Mouse (Mus musculus): Measurements from ENCODE around the gene Acacb.

Acacb gene

DNA sequence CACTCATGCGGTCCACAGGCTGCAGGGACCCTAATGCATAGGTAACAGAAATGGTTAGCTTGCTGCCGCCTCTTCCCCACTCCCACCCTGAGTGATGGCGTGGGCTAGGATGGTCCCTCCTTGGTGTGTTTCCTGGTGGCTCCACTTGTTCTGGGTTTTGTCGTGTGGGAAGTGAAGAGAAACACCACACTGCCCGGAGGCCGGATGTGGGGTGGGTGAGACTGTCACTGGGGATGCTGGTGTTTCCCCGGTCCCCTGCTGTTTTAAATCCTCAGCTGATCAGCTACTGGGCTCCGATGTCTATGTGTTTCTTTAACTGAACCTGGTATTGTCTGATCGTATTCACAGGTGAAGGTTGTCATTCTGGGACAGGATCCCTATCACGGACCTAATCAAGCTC is 10.8 kb upstream of the Acacb start:
- DNase-seq: no peak

DNA sequence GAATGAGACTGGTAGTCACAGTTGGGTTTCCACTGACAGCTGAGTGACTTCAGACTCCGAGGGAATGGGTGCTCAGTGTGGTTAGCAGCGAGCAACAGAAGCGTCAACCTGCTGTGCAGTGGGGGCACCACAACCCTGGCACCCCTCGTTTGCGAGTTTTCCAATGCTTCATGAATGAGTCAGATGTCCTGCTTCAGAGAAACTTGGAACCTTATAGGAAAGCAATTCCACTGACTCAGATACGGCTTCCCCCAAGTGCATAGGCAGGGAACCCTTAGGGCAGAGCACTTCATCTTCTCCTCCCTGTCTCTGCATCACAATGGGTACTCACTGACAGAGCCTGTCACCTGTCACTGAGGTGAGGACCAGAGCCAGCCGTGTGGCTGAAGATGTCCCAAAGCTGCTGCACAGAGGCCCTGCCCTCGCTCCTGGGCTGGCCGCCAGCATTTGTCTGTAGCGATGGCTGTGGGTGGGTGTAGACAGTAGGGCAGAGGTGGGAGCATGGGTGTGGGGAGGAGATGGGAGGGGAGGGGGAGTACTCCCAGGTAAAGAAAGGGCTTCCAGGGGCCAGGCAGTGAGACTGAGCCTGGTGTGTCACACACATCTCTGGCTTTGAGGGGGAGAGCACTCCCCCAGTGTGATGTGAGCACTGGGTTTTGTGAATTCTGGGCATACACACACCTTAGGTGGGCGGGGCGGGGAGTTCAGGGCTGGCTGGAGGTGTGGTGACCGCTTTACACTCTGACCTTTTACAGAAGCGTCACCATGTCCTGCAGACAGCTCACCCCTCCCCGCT is 8.7 kb upstream of the Acacb start:
- no peak for DNase-seq

- peak; percentile 52 to 62 for DNase-seq
Observed at GRCm38 (mm10) chr5:114138277-114139164, 7.8 kb upstream of the Acacb start.

DNA sequence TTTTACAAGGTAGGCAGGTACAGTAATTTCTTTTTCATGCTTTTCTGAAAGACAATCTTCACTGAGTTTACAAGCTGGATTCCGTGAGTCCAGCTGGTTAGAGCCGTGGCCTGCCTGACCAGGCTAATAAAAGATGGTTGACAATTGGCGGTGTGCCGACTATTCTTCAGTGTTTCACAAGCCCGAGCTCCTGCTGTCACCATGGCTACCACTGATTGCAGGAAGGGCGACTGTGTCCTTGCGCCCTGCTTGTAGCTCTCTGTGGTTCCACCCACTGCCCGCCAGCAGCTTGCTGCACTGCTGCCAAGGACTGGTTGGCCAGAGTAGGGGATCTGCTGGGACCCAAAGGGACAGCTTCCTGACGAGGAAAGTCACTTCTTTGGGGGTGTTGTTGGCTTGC is 7.2 kb upstream of the Acacb start:
- DNase-seq: peak; percentile 87 to 92

GRCm38 (mm10) chr5:114147043-114147972 is 973 bp downstream of the Acacb start:
- DNase-seq: no peak

DNA sequence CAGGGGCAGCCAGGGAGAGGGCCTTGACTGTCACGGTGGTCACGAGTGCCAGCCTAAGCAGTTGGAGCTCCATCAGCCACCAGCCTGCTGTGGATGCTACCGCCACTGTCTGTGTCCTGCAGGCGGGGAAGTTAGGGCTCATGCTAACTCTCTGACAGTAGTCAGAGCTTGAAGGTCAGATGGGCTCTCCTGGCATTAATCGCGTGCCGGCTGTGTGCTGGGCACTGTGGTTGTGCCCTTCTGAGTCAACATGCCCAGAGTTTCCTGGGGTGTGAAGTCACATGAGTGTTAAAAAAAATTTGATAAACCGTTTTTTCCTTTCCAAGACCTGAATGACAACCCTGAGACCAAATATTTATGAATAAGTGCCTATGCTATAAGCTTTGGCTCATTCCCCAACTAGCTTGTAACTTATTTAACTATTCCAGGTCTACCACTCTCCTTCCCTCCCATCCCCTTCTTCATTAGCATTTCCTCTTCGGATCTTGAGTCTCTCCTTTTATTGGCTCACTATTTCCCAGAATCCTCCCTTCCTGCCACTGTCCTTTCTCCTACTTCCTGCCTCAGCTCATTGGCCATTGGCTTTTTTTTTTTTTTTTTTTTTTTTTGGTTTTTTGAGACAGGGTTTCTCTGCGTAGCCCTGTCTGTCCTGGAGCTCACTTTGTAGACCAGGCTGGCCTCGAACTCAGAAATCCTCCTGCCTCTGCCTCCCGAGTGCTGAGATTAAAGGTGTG is 6.2 kb downstream of the Acacb start:
- no peak for DNase-seq

- DNase-seq: peak in 1 of 2 experiments; percentile 18
Observed at GRCm38 (mm10) chr5:114153490-114153889, 7.2 kb downstream of the Acacb start.

GRCm38 (mm10) chr5:114154765-114155164 is 8.4 kb downstream of the Acacb start:
- DNase-seq: no peak

- peak; percentile 44 to 68 for DNase-seq
Observed at GRCm38 (mm10) chr5:114155168-114155933, 9.0 kb downstream of the Acacb start.

DNA sequence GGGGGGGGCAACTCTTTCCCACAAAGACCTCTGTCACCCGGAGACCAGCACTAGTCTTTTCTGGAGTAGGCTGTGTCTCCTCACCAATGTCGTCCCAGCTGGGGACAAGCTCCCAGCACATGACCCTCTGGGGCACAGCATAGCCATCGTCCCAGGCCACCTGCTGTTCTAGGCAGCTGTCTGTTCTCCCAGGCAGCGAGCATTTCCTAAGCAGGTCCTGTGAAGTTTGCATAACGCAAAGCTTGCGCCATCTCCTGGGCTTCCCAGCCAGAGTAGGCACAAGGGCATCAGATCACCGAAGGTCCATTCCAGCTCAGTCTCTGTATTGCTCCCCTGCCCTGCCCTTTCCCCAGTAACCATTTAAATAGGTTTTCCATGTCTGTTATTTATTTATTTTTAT is 10.9 kb downstream of the Acacb start:
- DNase-seq: peak in 1 of 2 experiments; percentile 48

DNA sequence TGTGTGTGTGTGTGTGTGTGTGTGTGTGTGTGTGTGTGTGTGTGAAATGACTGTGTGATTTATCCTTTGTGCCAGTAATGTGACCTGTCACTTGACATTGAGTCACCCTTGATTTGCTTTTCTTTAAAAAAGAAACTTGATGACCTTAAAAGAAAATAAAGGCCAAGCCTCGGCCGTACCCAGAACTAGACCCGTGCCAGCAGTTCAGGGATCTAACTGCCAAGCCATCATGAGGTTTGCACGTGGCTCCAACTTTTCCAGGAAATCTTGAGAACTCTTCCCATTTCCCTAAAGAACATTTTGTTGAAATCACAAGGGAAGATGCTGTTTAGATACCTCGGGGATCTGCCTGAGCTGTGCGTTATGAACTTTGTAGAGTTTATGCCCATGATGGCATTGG is 15.1 kb downstream of the Acacb start:
- DNase-seq: no peak

DNA sequence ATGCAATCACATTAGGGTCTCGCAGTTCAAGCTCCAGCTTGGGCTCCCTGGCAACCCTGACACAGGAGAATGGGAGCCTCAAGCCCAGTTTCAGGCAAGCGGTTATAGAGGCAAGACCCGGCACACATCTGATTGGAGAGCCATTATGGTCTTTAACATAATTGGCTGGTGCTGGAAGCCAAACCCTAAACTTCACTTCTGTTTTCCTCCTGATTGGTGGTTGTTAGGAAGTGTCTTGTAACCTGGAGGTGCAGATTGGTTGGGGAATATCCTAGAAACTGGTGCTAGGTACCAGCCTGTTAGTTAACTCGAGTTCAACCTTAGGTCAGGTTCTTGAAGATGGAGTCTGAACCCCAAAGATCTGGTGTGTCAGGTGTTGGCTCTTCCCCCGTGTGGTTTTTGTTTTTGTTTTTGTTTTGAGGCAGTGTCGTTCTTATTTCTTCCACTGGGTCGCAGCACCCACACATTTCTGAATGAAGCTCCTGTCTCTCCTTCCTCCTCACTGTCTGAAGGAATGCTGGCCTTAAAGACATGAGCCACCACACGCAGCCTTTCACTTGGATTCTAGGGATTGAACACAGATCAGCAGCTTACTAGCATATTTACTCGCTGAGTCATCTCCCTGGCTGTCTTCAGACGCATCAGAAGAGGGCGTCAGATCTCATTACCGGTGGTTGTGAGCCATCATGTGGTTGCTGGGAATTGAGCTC is 15.9 kb downstream of the Acacb start:
- DNase-seq: no peak

DNA sequence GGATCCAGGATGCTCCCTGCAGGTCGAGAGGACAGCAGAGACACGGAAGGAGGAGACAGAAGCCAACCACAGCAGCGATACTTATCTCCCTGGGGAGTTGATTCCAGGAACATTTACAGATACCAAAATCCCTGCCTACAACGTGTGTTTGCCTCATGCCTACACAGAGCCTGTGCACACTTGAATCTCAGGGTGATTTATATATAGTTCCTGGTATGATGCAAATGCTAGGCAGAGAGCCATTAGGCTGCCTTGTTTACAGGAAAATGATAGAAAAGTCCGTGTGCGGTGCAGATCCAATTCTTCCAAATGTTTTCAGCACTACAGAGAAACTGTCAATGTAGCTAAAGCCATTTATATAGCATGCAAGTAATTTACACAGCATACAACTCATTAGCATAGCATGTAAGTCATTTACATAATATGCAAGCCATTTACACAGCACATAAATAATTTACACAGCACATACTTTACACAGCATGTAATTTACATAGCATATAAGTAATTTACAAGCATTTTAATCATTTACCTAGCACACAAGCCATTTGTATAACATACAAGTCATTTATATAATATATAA is 16.9 kb downstream of the Acacb start:
- no peak for DNase-seq

GRCm38 (mm10) chr5:114170345-114170744 is 24.0 kb downstream of the Acacb start:
- DNase-seq: no peak

GRCm38 (mm10) chr5:114172936-114173335 is 26.6 kb downstream of the Acacb start:
- DNase-seq: no peak

DNA sequence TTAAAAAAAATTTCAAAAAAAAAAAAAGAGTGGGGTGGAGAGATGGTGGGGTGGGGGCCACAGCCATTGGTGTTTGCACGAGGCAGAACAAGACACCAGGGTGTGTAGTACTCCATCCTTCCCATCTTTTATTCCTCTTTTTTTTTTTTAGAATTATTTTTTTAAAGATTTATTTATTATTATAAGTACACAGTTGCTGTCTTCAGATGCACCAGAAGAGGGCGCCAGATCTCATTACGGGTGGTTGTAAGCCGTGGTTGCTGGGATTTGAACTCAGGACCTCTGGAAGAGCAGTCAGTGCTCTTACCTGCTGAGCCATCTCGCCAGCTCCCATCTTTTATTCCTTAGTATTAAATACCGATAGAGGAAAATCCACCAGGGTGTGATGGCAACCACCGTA is 27.1 kb downstream of the Acacb start:
- no peak for DNase-seq

- no peak for DNase-seq
Observed at GRCm38 (mm10) chr5:114173877-114174581, 27.7 kb downstream of the Acacb start.

- peak; percentile 42 to 52 for DNase-seq
Observed at GRCm38 (mm10) chr5:114174639-114175038, 28.3 kb downstream of the Acacb start.

DNA sequence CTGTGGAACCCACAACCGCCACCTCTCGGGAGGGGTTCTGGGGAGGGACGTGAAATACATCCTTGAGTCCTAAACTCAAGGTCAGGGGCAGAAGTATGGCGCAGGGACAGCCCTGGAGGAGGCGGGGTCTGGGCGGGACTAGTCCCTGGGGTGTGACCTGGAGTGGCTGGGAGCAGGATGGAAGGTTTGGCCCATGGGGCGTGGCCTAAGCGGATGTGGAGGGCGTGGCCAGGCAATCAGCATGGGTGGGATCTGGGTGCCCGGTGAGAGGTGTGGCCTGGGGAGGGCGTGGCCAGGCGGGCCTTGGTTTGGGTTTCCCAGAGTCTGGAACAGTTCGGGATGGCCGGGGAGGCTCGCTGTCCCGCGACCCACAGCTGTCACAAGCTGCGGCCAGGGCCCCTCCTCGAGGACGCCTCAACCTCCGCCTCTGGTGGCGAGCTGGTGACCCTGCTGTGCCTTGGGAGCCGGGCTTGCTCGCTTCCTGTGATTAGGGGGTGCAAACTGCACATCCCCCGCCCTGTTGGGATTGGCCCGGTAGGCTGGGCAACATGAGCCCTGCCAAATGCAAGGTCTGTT is 29.3 kb downstream of the Acacb start:
- peak; percentile 97 to 98 for DNase-seq

All from lung, postnatal 4 days (tissue).